Mouse (Mus musculus) ES-Bruce4 (cell line): ENCODE measurements around the gene Gstp3.

Experiments
- CTCF ChIP-seq: IDR thresholded peaks from one replicate; pipeline ENCODE4 v1.8.1; 2011; ENCODE audit warnings: low read depth, low read length
- EP300 ChIP-seq: IDR thresholded peaks from 2 replicates; pipeline ENCODE4 v1.6.1; 2011; ENCODE audit warnings: low read depth, low read length; ENCODE audit not compliant: insufficient read depth
- POLR2A ChIP-seq: IDR thresholded peaks from one replicate; pipeline ENCODE4 v1.8.1; 2011; ENCODE audit warnings: low read length; ENCODE audit not compliant: insufficient read depth

GRCm38 (mm10) chr19:4027576-4027975, 31.8 kb downstream of the Gstp3 start:
- TF ChIP-seq POLR2A, result no peak
- TF ChIP-seq CTCF, result no peak
- TF ChIP-seq EP300, result no peak
